Mouse (Mus musculus): ENCODE measurements around the gene Dnajb4. TPM values are rescaled to one million over a fixed set of nuclear protein-coding genes. Genes with fewer than 3 reads are reported as not detected.
"Not testable (repeated sequence)": the region's sequence is repeated elsewhere in the genome, so short reads cannot be mapped to it uniquely, and the experiment has no call there.

The Dnajb4 gene
- polyA plus RNA-seq, 1 experiment, result 8.3 TPM

DNA sequence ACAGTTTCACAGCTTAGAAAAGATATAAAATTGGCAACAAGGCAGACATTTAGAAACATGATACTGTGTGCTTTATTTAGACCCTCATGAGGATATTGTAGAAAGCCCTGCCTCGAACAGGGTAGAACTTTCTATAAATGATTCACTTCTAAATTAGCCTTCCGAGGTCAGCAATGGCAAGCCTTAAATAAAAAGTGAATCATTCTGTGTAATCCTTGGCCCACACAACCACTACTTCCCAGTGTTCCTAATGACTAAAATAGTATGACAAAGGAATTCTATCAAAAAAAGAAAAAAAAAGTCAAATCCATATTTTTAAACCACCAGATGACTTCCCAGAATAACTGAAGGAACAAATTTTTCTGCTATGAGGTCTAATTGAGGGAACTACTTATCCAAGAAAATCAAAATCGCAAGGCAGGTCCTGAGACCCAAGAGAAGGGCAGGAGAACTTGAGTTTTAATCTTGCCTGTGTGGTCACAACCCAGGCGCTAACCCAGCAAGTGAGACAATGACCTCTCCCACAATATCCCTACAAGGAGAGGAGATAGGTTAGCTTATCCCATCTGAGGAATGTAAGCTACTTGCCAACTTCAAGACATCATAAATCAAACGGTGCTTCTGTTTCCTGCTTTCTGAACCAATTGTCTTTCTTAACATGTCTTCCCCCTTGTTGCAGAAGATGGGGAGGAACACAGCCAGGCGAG, 67.0 kb downstream of the Dnajb4 start:
- DNase-seq, result no peak
- Histone ChIP-seq H3K4me1 (ENCODE audit: control insufficient read depth, insufficient read depth, low read length) (peaks cover 7% of the 10 kb centered on the region), H3K4me3 (replicated peaks; ENCODE audit: extremely low read depth, low read depth, low read length) (no peak overlapping the region)
- TF ChIP-seq POLR2A (IDR thresholded peaks at IDR 0.05; ENCODE audit: borderline replicate concordance, extremely low read depth, low read depth, low read length) (no peak), CTCF (IDR thresholded peaks at IDR 0.05; ENCODE audit: insufficient read depth, low read length) (no peak)
- WGBS, result 36% methylated on average over 6 of the region's 6 CpGs

DNA sequence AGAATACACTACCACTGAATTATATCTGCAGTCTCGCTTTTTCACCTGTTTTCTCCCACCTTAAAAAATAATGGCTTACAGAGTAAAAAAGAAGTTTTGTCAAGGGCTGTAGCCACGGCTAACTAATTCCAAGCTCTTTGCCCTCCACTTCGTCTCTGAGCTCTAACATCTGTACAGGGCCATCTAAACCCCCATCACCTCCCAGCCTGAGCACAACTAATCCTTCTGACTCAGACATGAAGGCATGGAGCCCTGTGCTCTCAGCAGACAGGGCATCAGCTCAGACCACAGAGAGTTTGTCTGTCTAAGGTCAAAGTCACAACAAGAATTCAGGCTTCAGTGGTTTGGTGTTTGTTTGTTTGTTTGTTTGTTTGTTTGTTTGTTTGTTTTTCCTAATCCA, 68.0 kb downstream of the Dnajb4 start:
- WGBS, result 79% methylated on average over 3 of the region's 3 CpGs
- TF ChIP-seq CTCF (IDR thresholded peaks at IDR 0.05; ENCODE audit: insufficient read depth, low read length) (no peak), POLR2A (IDR thresholded peaks at IDR 0.05; ENCODE audit: borderline replicate concordance, extremely low read depth, low read depth, low read length) (no peak)
- DNase-seq, result no peak
- H3K4me3 ChIP-seq (replicated peaks; ENCODE audit: extremely low read depth, low read depth, low read length), result no peak overlapping the region
- H3K4me1 ChIP-seq (ENCODE audit: control insufficient read depth, insufficient read depth, low read length), result peaks cover 2% of the 10 kb centered on the region

GRCm38 (mm10) chr3:152139308-152139707, 70.8 kb downstream of the Dnajb4 start:
- DNase-seq; H3K4me3 ChIP-seq (replicated peaks; ENCODE audit: extremely low read depth, low read depth, low read length); H3K4me1 ChIP-seq (ENCODE audit: control insufficient read depth, insufficient read depth, low read length): not testable (repeated sequence)
- 85% methylated on average over 3 of the region's 3 CpGs for WGBS

- H3K4me3 ChIP-seq (replicated peaks; ENCODE audit: extremely low read depth, low read depth, low read length); DNase-seq; H3K4me1 ChIP-seq (ENCODE audit: control insufficient read depth, insufficient read depth, low read length): not testable (repeated sequence)
- WGBS, result 89% methylated on average over 16 of the region's 16 CpGs
Measured at GRCm38 (mm10) chr3:152136106-152136505, 74.0 kb downstream of the Dnajb4 start.

- WGBS, result 53% methylated on average over 9 of the region's 9 CpGs
- DNase-seq, result no peak
- no peak for TF ChIP-seq CTCF (IDR thresholded peaks at IDR 0.05; ENCODE audit: insufficient read depth, low read length)
- TF ChIP-seq POLR2A (IDR thresholded peaks at IDR 0.05; ENCODE audit: borderline replicate concordance, extremely low read depth, low read depth, low read length), result no peak
- no peak overlapping the region for H3K4me3 ChIP-seq (replicated peaks; ENCODE audit: extremely low read depth, low read depth, low read length)
- no peaks in the 10 kb centered on the region for H3K4me1 ChIP-seq (ENCODE audit: control insufficient read depth, insufficient read depth, low read length)
Measured at GRCm38 (mm10) chr3:152133621-152134020, 76.5 kb downstream of the Dnajb4 start.

DNA sequence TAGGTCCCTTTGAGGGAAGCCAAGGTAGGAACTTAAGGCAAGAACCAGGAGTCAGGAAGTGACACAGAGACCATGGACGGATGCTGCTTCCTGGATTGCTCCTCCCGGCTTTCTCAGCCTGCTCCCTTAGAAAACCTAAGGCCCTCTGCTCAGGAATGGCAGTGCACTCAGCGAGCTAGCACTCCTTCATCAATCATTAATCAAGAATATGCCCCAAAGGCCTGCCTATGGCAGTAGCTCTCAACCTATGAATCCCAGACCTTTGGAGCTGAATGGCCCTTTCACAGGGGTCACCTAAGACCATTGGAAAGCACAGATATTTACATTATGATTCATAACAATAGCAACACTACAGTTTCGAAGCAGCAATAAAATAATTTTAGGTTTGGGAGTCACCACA, 79.1 kb downstream of the Dnajb4 start:
- no peak for DNase-seq
- 66% methylated on average over 4 of the region's 4 CpGs for WGBS
- no peaks in the 10 kb centered on the region for H3K4me1 ChIP-seq (ENCODE audit: control insufficient read depth, insufficient read depth, low read length)
- H3K4me3 ChIP-seq (replicated peaks; ENCODE audit: extremely low read depth, low read depth, low read length), result no peak overlapping the region
- TF ChIP-seq CTCF (IDR thresholded peaks at IDR 0.05; ENCODE audit: insufficient read depth, low read length), result no peak
- no peak for TF ChIP-seq POLR2A (IDR thresholded peaks at IDR 0.05; ENCODE audit: borderline replicate concordance, extremely low read depth, low read depth, low read length)

- WGBS, result 92% methylated on average over 4 of the region's 4 CpGs
- DNase-seq; H3K4me1 ChIP-seq (ENCODE audit: control insufficient read depth, insufficient read depth, low read length); H3K4me3 ChIP-seq (replicated peaks; ENCODE audit: extremely low read depth, low read depth, low read length): not testable (repeated sequence)
Measured at GRCm38 (mm10) chr3:152129426-152129825, 80.7 kb downstream of the Dnajb4 start.

- Histone ChIP-seq H3K4me3 (replicated peaks; ENCODE audit: extremely low read depth, low read depth, low read length) (no peak overlapping the region), H3K4me1 (ENCODE audit: control insufficient read depth, insufficient read depth, low read length) (no peaks in the 10 kb centered on the region)
- DNase-seq, result no peak
- WGBS, result 74% methylated on average over 7 of the region's 7 CpGs
- TF ChIP-seq POLR2A (IDR thresholded peaks at IDR 0.05; ENCODE audit: borderline replicate concordance, extremely low read depth, low read depth, low read length), result no peak
- no peak for TF ChIP-seq CTCF (IDR thresholded peaks at IDR 0.05; ENCODE audit: insufficient read depth, low read length)
Measured at GRCm38 (mm10) chr3:152128631-152129030, 81.5 kb downstream of the Dnajb4 start.

Other genes with a start within 250 kb of the Dnajb4 start
- gene Gipc2, start 44.1 kb downstream of the Dnajb4 start, polyA plus RNA-seq (2012; rRNA removed), result 20.1 and 36.6 TPM in 2 replicates
- 59.9 and 66.2 TPM in 2 replicates for gene Fubp1, start 120 bp upstream of the Dnajb4 start, polyA plus RNA-seq (2012; rRNA removed)
- 0.34 and 1.1 TPM in 2 replicates for gene Nexn, start 56.0 kb upstream of the Dnajb4 start, polyA plus RNA-seq (2012; rRNA removed)
- 9.5 and 11.6 TPM in 2 replicates for gene Miga1, start 130.1 kb upstream of the Dnajb4 start, polyA plus RNA-seq (2012; rRNA removed)
- 16.3 and 26.6 TPM in 2 replicates for gene Usp33, start 136.2 kb upstream of the Dnajb4 start, polyA plus RNA-seq (2012; rRNA removed)
- gene Zzz3, start 185.2 kb upstream of the Dnajb4 start, polyA plus RNA-seq (2012; rRNA removed), result 13.9 and 19.7 TPM in 2 replicates